Mouse (Mus musculus) intestine, postnatal 0 days (tissue): ENCODE data around the gene Rab5c. TPM values are rescaled to one million over a fixed set of nuclear protein-coding genes. Genes with fewer than 3 reads are reported as not detected.

Experiments
- ATAC-seq: fragments of 200-750 bp; cut with Nextera tagmentation; 2 replicates; pipeline ENCODE4 v1.8.0; 2017; ENCODE audit warnings: mild to moderate bottlenecking, moderate TSS enrichment, moderate library complexity
- H3K27ac ChIP-seq: fragments of 300-500 bp; sonication (generic); 2 replicates; pipeline ENCODE4 v1.5.1; 2014; ENCODE audit warnings: mild to moderate bottlenecking, low read depth, low read length, moderate library complexity
- H3K27me3 ChIP-seq: fragments of 300-500 bp; sonication (generic); replicated peaks from 2 replicates; pipeline ENCODE4 v1.6.1; 2014; ENCODE audit warnings: low read length, mixed read lengths; ENCODE audit not compliant: control insufficient read depth, insufficient read depth
- H3K36me3 ChIP-seq: fragments of 300-500 bp; sonication (generic); 2 replicates; pipeline ENCODE4 v1.6.1; 2014; ENCODE audit warnings: mild to moderate bottlenecking, moderate library complexity; ENCODE audit not compliant: control insufficient read depth, insufficient read depth
- H3K4me1 ChIP-seq: fragments of 300-500 bp; sonication (generic); replicated peaks from 2 replicates; pipeline ENCODE4 v1.6.1; 2014; ENCODE audit warnings: antibody characterized with exemption, low read length, mixed read lengths; ENCODE audit not compliant: control insufficient read depth, insufficient read depth
- H3K4me2 ChIP-seq: fragments of 300-500 bp; sonication (generic); replicated peaks from 2 replicates; pipeline ENCODE4 v1.6.1; 2014; ENCODE audit warnings: low read depth, mild to moderate bottlenecking, moderate library complexity
- H3K4me3 ChIP-seq: fragments of 300-500 bp; sonication (generic); 2 replicates; pipeline ENCODE4 v1.5.1; 2014; ENCODE audit warnings: low read depth, low read length
- H3K9ac ChIP-seq: fragments of 300-500 bp; sonication (generic); 2 replicates; pipeline ENCODE4 v1.6.1; 2014; ENCODE audit warnings: mild to moderate bottlenecking, low read depth, low read length
- H3K9me3 ChIP-seq: fragments of 300-500 bp; sonication (generic); 2 replicates; pipeline ENCODE4 v1.6.1; 2016; ENCODE audit warnings: mixed run types; ENCODE audit not compliant: control insufficient read depth
- CTCF ChIP-seq: sonication (generic); IDR thresholded peaks from 2 replicates; pipeline ENCODE4 v1.5.1; 2016; ENCODE audit warnings: low read depth, mild to moderate bottlenecking, control low read depth, antibody characterized with exemption, moderate library complexity
- WGBS: fragments of 180-500 bp; shearing (Covaris S2); extraction: QIAGEN DNeasy Blood & Tissue Kit; methylation state at CpG from one replicate; pipeline ENCODE4 v1.1.7; 2014; 5-methylcytosine and 5-hydroxymethylcytosine counted together
- polyA plus RNA-seq: library from polyadenylated mRNA; unstranded; fragments of >200 nt; fragmentation: Nextera tagmentation; extraction: Ambion mirVana; gene quantifications from 2 replicates; pipeline ENCODE4 v1.2.1, GENCODE M21; 2015

Gene Rab5c
- polyA plus RNA-seq, 1 experiment from 2014 or later: 62.2 TPM

GRCm38 (mm10) chr11:100756476-100756875 lies 18.5 kb upstream of the Rab5c start:
- Histone ChIP-seq H3K27me3 (peaks cover 32% of the 10 kb centered on the region), H3K9me3 (no peaks in the 10 kb centered on the region), H3K9ac (no peak overlapping the region), H3K4me2 (no peak overlapping the region), H3K27ac (no peak overlapping the region), H3K36me3 (no peaks in the 10 kb centered on the region), H3K4me1 (no peaks in the 10 kb centered on the region; the same call in 1 of the 2 replicates), H3K4me3 (no peak overlapping the region)
- 67% methylated on average over 6 of the region's 6 CpGs for WGBS
- ATAC-seq: no peak
- TF ChIP-seq CTCF: no peak

GRCm38 (mm10) chr11:100754693-100755057 lies 16.7 kb upstream of the Rab5c start:
- ATAC-seq: no peak
- no peak overlapping the region for H3K4me3 ChIP-seq
- H3K36me3 ChIP-seq: no peaks in the 10 kb centered on the region
- no peaks in the 10 kb centered on the region for H3K9me3 ChIP-seq
- H3K27ac ChIP-seq: no peak overlapping the region
- no peak for TF ChIP-seq CTCF
- peaks cover 29% of the 10 kb centered on the region for H3K27me3 ChIP-seq
- WGBS: 89% methylated on average over 3 of the region's 3 CpGs
- H3K9ac ChIP-seq: no peak overlapping the region
- H3K4me1 ChIP-seq: no peaks in the 10 kb centered on the region; the same call in 1 of the 2 replicates
- no peak overlapping the region for H3K4me2 ChIP-seq

- TF ChIP-seq CTCF: no peak
- Histone ChIP-seq H3K9me3 (no peaks in the 10 kb centered on the region), H3K27ac (no peak overlapping the region), H3K36me3 (no peaks in the 10 kb centered on the region), H3K27me3 (peaks cover 28% of the 10 kb centered on the region), H3K4me3 (no peak overlapping the region), H3K4me2 (no peak overlapping the region), H3K4me1 (no peaks in the 10 kb centered on the region), H3K9ac (no peak overlapping the region)
- 76% methylated on average over 11 of the region's 12 CpGs for WGBS
- ATAC-seq: no peak
Observed at GRCm38 (mm10) chr11:100754021-100754692, 16.1 kb upstream of the Rab5c start.

GRCm38 (mm10) chr11:100752294-100752693 lies 14.3 kb upstream of the Rab5c start:
- Histone ChIP-seq H3K9ac (no peak overlapping the region), H3K27me3 (peaks cover 20% of the 10 kb centered on the region; the same call in 1 of the 2 replicates), H3K9me3 (no peaks in the 10 kb centered on the region), H3K27ac (no peak overlapping the region), H3K4me1 (no peaks in the 10 kb centered on the region), H3K4me3 (no peak overlapping the region), H3K4me2 (no peak overlapping the region), H3K36me3 (no peaks in the 10 kb centered on the region)
- TF ChIP-seq CTCF: no peak
- no peak for ATAC-seq
- 30% methylated on average over 10 of the region's 10 CpGs for WGBS

GRCm38 (mm10) chr11:100750127-100750526 lies 12.1 kb upstream of the Rab5c start:
- no peaks in the 10 kb centered on the region for H3K9me3 ChIP-seq
- no peak for TF ChIP-seq CTCF
- H3K4me2 ChIP-seq: no peak overlapping the region
- no peaks in the 10 kb centered on the region for H3K36me3 ChIP-seq
- peaks cover 15% of the 10 kb centered on the region; the same call in 1 of the 2 replicates for H3K27me3 ChIP-seq
- no peak overlapping the region for H3K9ac ChIP-seq
- no peak overlapping the region for H3K4me3 ChIP-seq
- no peak for ATAC-seq
- WGBS: 88% methylated on average over 16 of the region's 16 CpGs
- H3K27ac ChIP-seq: no peak overlapping the region
- H3K4me1 ChIP-seq: no peaks in the 10 kb centered on the region

GRCm38 (mm10) chr11:100749469-100749868 lies 11.5 kb upstream of the Rab5c start:
- no peaks in the 10 kb centered on the region for H3K4me1 ChIP-seq
- H3K4me3 ChIP-seq: no peak overlapping the region
- WGBS: 28% methylated on average over 25 of the region's 25 CpGs
- no peak for TF ChIP-seq CTCF
- no peaks in the 10 kb centered on the region for H3K36me3 ChIP-seq
- H3K4me2 ChIP-seq: no peak overlapping the region
- H3K9ac ChIP-seq: no peak overlapping the region
- H3K27ac ChIP-seq: no peak overlapping the region
- no peaks in the 10 kb centered on the region for H3K9me3 ChIP-seq
- ATAC-seq: no peak
- H3K27me3 ChIP-seq: peaks cover 15% of the 10 kb centered on the region; the same call in 1 of the 2 replicates
